Mouse (Mus musculus): ENCODE measurements at regions not wholly inside any gene's neighbourhood (a gene's known extent, or its start where the extent isn't known, plus 50 kb on each side); places are given as distances from the start of the nearest gene placed in this dataset.
A peak's percentile ranks its signal among the peaks of the same experiment; 100 is the strongest.

- Histone ChIP-seq H3K36me3 (ENCODE audit: control insufficient read depth) (no peaks in the 10 kb centered on the region), H3K27me3 (ENCODE audit: control insufficient read depth) (no peaks in the 10 kb centered on the region), H3K9me3 (ENCODE audit: control insufficient read depth, low read length) (no peaks in the 10 kb centered on the region), H3K4me3 (replicated peaks) (no peak overlapping the region), H3K4me1 (ENCODE audit: control insufficient read depth) (peaks cover 5% of the 10 kb centered on the region; the same call in 1 of the 2 replicates)
- no peak for TF ChIP-seq GATA1 (IDR thresholded peaks at IDR 0.05; ENCODE audit: low read length)
- no peak for TF ChIP-seq TAL1 (IDR thresholded peaks at IDR 0.05; ENCODE audit: low read length)
These were observed 78.3 kb upstream of the Noct start for GRCm38 (mm10) chr3:51145985-51146384.

GRCm38 (mm10) chr3:51150012-51150411 is 74.2 kb upstream of the Noct start:
- Histone ChIP-seq H3K4me1 (ENCODE audit: control insufficient read depth) (peaks cover 11% of the 10 kb centered on the region), H3K36me3 (ENCODE audit: control insufficient read depth) (no peaks in the 10 kb centered on the region), H3K9me3 (ENCODE audit: control insufficient read depth, low read length) (no peaks in the 10 kb centered on the region), H3K27me3 (ENCODE audit: control insufficient read depth) (no peaks in the 10 kb centered on the region), H3K4me3 (replicated peaks) (no peak overlapping the region)
- TF ChIP-seq TAL1 (IDR thresholded peaks at IDR 0.05; ENCODE audit: low read length): no peak
- no peak for TF ChIP-seq GATA1 (IDR thresholded peaks at IDR 0.05; ENCODE audit: low read length)

- no peaks in the 10 kb centered on the region for H3K9me3 ChIP-seq (ENCODE audit: control insufficient read depth, low read length)
- no peaks in the 10 kb centered on the region for H3K36me3 ChIP-seq (ENCODE audit: control insufficient read depth)
- TF ChIP-seq GATA1 (IDR thresholded peaks at IDR 0.05; ENCODE audit: low read length): no peak
- no peak for TF ChIP-seq TAL1 (IDR thresholded peaks at IDR 0.05; ENCODE audit: low read length)
- peaks cover 16% of the 10 kb centered on the region for H3K4me1 ChIP-seq (ENCODE audit: control insufficient read depth)
- H3K4me3 ChIP-seq (replicated peaks): no peak overlapping the region
- no peaks in the 10 kb centered on the region for H3K27me3 ChIP-seq (ENCODE audit: control insufficient read depth)
These were observed 73.1 kb upstream of the Noct start for GRCm38 (mm10) chr3:51151104-51151503.

GRCm38 (mm10) chr3:51155621-51156020 is 68.6 kb upstream of the Noct start:
- no peaks in the 10 kb centered on the region for H3K27me3 ChIP-seq (ENCODE audit: control insufficient read depth)
- TF ChIP-seq GATA1 (IDR thresholded peaks at IDR 0.05; ENCODE audit: low read length) (no peak), TAL1 (IDR thresholded peaks at IDR 0.05; ENCODE audit: low read length) (no peak)
- peaks cover 54% of the 10 kb centered on the region for H3K4me1 ChIP-seq (ENCODE audit: control insufficient read depth)
- no peaks in the 10 kb centered on the region for H3K36me3 ChIP-seq (ENCODE audit: control insufficient read depth)
- no peak overlapping the region for H3K4me3 ChIP-seq (replicated peaks)
- no peaks in the 10 kb centered on the region for H3K9me3 ChIP-seq (ENCODE audit: control insufficient read depth, low read length)

- H3K4me1 ChIP-seq (ENCODE audit: control insufficient read depth): peaks cover 50% of the 10 kb centered on the region
- peak; percentile 68 for TF ChIP-seq TAL1 (IDR thresholded peaks at IDR 0.05; ENCODE audit: low read length)
- TF ChIP-seq GATA1 (IDR thresholded peaks at IDR 0.05; ENCODE audit: low read length): peak; percentile 86
- no peaks in the 10 kb centered on the region for H3K27me3 ChIP-seq (ENCODE audit: control insufficient read depth)
- H3K9me3 ChIP-seq (ENCODE audit: control insufficient read depth, low read length): no peaks in the 10 kb centered on the region
- H3K36me3 ChIP-seq (ENCODE audit: control insufficient read depth): no peaks in the 10 kb centered on the region
- peak overlapping the region; percentile 56 for H3K4me3 ChIP-seq (replicated peaks)
These were observed 67.6 kb upstream of the Noct start for GRCm38 (mm10) chr3:51156386-51157290.

- no peak for TF ChIP-seq TAL1 (IDR thresholded peaks at IDR 0.05; ENCODE audit: low read length)
- Histone ChIP-seq H3K9me3 (ENCODE audit: control insufficient read depth, low read length) (no peaks in the 10 kb centered on the region), H3K4me3 (replicated peaks) (peak overlapping the region; percentile 56), H3K36me3 (ENCODE audit: control insufficient read depth) (no peaks in the 10 kb centered on the region), H3K27me3 (ENCODE audit: control insufficient read depth) (no peaks in the 10 kb centered on the region), H3K4me1 (ENCODE audit: control insufficient read depth) (peaks cover 50% of the 10 kb centered on the region)
These were observed 67.0 kb upstream of the Noct start for GRCm38 (mm10) chr3:51157291-51157650.

GRCm38 (mm10) chr3:51158449-51158848 is 65.8 kb upstream of the Noct start:
- TF ChIP-seq GATA1 (IDR thresholded peaks at IDR 0.05; ENCODE audit: low read length) (no peak), TAL1 (IDR thresholded peaks at IDR 0.05; ENCODE audit: low read length) (no peak)
- Histone ChIP-seq H3K27me3 (ENCODE audit: control insufficient read depth) (no peaks in the 10 kb centered on the region), H3K36me3 (ENCODE audit: control insufficient read depth) (no peaks in the 10 kb centered on the region), H3K4me1 (ENCODE audit: control insufficient read depth) (peaks cover 50% of the 10 kb centered on the region), H3K9me3 (ENCODE audit: control insufficient read depth, low read length) (no peaks in the 10 kb centered on the region), H3K4me3 (replicated peaks) (no peak overlapping the region)

GRCm38 (mm10) chr3:51159322-51159721 is 64.9 kb upstream of the Noct start:
- TF ChIP-seq TAL1 (IDR thresholded peaks at IDR 0.05; ENCODE audit: low read length): no peak
- no peak for TF ChIP-seq GATA1 (IDR thresholded peaks at IDR 0.05; ENCODE audit: low read length)
- Histone ChIP-seq H3K4me1 (ENCODE audit: control insufficient read depth) (peaks cover 50% of the 10 kb centered on the region), H3K9me3 (ENCODE audit: control insufficient read depth, low read length) (no peaks in the 10 kb centered on the region), H3K36me3 (ENCODE audit: control insufficient read depth) (no peaks in the 10 kb centered on the region), H3K4me3 (replicated peaks) (no peak overlapping the region), H3K27me3 (ENCODE audit: control insufficient read depth) (no peaks in the 10 kb centered on the region)

GRCm38 (mm10) chr3:51159881-51160280 is 64.4 kb upstream of the Noct start:
- Histone ChIP-seq H3K4me3 (replicated peaks) (no peak overlapping the region), H3K27me3 (ENCODE audit: control insufficient read depth) (no peaks in the 10 kb centered on the region), H3K9me3 (ENCODE audit: control insufficient read depth, low read length) (no peaks in the 10 kb centered on the region), H3K4me1 (ENCODE audit: control insufficient read depth) (peaks cover 49% of the 10 kb centered on the region), H3K36me3 (ENCODE audit: control insufficient read depth) (no peaks in the 10 kb centered on the region)
- TF ChIP-seq GATA1 (IDR thresholded peaks at IDR 0.05; ENCODE audit: low read length): no peak
- TF ChIP-seq TAL1 (IDR thresholded peaks at IDR 0.05; ENCODE audit: low read length): no peak

Data from erythroblast, embryonic 14.5 days (primary cell).